Mouse (Mus musculus): Measurements from ENCODE around the gene Mvb12b. TPM values are rescaled to one million over a fixed set of nuclear protein-coding genes. Genes with fewer than 3 reads are reported as not detected.

Mvb12b gene
- 107 and 141 TPM in 2 replicates for total RNA-seq (2014; rRNA removed)
- 72.0 and 82.8 TPM in 2 replicates for polyA plus RNA-seq (2015; fragmentation: Nextera tagmentation; extraction: Ambion mirVana)

DNA sequence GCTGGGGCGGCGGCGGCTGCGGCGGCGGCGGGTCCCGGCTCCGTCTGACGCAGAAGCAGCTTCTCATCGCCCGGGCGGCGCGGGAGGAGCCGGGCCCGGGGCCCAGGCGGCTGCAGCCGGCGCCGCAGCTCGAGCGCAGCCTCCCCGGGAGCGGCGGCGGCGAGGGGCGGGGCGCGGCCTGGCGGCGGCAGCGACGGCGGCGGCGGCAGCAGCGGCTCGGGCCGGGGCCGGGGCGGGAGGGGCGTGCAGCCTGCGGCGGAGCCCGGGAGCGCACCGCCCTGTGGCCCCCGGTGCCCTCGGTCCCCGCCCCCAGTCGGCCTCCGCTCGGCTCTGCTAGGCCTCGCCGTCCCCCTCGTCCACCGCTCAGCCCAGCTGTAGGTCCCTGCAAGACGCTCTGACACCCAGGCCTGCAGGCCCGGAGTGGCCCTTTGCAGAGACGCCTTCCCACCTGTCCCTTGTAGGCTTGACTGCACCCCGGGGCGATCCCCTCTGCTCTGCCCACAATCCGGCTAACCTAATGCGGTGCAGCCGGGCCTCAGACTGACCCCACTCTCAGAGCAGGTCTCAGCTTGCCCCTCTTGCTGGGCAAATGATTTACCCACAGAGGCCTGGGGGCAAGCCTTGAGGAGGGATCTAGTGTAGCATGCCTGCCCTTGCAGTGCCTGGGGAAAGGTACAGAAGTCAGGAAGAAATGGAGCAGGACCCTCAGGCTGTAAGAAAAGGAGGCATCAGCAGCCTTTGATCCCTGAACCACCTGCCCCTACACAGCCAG is at the start of gene Mvb12b:
Gene Mvb12b, minus strand, starts transcription at position 619 of the 772 bp plus-strand sequence.
- under 1% methylated on average over 44 of the region's 67 CpGs for WGBS
- ATAC-seq = peak; percentile 74

DNA sequence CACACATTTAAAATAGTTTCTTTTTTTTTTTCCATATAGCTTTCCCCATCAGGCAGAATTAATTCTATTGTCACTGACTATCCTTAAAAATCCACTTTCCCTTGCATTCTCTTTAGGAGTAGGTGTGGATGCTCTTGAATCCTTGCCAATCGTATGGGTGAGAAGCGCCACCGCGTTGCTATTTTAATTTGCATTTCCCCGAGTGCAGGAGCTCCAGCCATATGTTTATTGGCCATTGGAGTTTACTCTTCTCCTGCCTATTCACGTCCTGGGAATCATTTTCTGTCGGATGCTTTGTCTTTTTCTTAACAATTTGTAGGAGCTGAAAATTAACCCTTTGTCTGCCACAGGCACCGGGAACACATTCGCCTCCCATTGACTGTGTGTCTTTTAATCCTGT is 48.0 kb upstream of the Mvb12b start:
- TF ChIP-seq CTCF (IDR thresholded peaks at IDR 0.05; ENCODE audit: low read depth) = no peak
- ATAC-seq = no peak
- 16% methylated on average over 9 of the region's 9 CpGs for WGBS
- Histone ChIP-seq H3K9me3 (ENCODE audit: low read length) (no peaks in the 10 kb centered on the region), H3K9ac (peak overlapping the region; percentile 18; the same call in 1 of the 2 replicates), H3K36me3 (ENCODE audit: insufficient read depth) (no peaks in the 10 kb centered on the region), H3K4me2 (ENCODE audit: low read depth) (peak overlapping the region; percentile 28), H3K4me3 (ENCODE audit: low read depth, low read length) (0 out of 2 replicates have a peak overlapping the region, but pooled peaks have one; percentile 9), H3K4me1 (ENCODE audit: insufficient read depth) (no peaks in the 10 kb centered on the region; the same call in 1 of the 2 replicates), H3K27me3 (ENCODE audit: insufficient read depth, low read length) (no peaks in the 10 kb centered on the region), H3K27ac (ENCODE audit: low read depth, low read length) (peak overlapping the region; percentile 30; the same call in 1 of the 2 replicates)
- DNase-seq = peak; percentile 59

More for the DNA sequence above, at the start of gene Mvb12b:
- Histone ChIP-seq H3K4me2 (ENCODE audit: low read depth) (peak within 1 kb of the TSS; percentile 95), H3K4me1 (ENCODE audit: insufficient read depth) (peaks cover 20% of the 10 kb centered on the region), H3K27me3 (ENCODE audit: insufficient read depth, low read length) (no peaks in the 10 kb centered on the region), H3K4me3 (ENCODE audit: low read depth, low read length) (peak within 1 kb of the TSS; percentile 71), H3K36me3 (ENCODE audit: insufficient read depth) (no peaks in the 10 kb centered on the region), H3K9ac (peak within 1 kb of the TSS; percentile 98), H3K9me3 (ENCODE audit: low read length) (no peaks in the 10 kb centered on the region), H3K27ac (ENCODE audit: low read depth, low read length) (peak within 1 kb of the TSS; percentile 98)
- TF ChIP-seq CTCF (IDR thresholded peaks at IDR 0.05; ENCODE audit: low read depth) = no peak
- DNase-seq = peak; percentile 68

DNA sequence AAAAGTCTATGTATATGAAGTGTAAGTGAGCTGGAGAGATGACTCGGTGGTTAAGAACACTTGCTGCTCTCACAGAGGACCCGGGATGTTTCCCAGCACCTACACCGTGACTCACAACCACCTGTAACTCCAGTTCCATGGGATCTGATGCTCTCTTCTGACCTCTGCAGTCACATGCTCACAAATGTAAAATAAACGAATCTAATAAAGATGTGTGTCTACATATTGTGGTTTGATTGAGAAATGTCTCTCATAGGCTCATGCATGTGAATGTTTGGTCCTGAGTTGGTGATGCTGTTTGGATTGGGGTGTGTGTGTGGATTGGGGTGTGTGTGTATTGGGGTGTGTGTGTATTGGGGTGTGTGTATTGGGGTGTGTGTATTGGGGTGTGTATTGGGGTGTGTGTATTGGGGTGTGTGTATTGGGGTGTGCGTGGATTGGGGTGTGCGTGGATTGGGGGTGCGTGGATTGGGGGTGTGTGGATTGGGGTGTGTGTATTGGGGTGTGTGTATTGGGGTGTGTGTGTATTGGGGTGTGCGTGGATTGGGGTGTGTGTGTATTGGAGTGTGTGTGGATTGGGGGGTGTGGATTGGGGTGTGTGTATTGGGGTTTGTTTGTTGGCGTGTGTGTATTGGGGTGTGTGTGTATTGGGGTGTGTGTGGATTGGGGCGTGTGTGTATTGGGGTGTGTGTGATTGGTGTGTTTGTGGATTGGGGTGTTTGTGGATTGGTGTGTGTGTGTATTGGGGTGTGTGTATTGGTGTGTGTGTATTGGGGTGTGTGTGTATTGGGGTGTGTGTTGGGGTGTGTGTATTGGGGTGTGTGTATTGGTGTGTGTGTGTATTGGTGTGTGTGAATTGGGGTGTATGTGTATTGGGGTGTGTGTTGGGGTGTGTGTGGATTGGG is 46.1 kb upstream of the Mvb12b start:
- 65% methylated on average over 10 of the region's 10 CpGs for WGBS
- Histone ChIP-seq H3K4me3 (ENCODE audit: low read depth, low read length) (no peak overlapping the region), H3K9ac (no peak overlapping the region), H3K27ac (ENCODE audit: low read depth, low read length) (no peak overlapping the region), H3K36me3 (ENCODE audit: insufficient read depth) (no peaks in the 10 kb centered on the region), H3K9me3 (ENCODE audit: low read length) (no peaks in the 10 kb centered on the region), H3K4me2 (ENCODE audit: low read depth) (no peak overlapping the region), H3K4me1 (ENCODE audit: insufficient read depth) (no peaks in the 10 kb centered on the region; the same call in 1 of the 2 replicates), H3K27me3 (ENCODE audit: insufficient read depth, low read length) (no peaks in the 10 kb centered on the region)
- no peak for DNase-seq
- no peak for ATAC-seq
- no peak for TF ChIP-seq CTCF (IDR thresholded peaks at IDR 0.05; ENCODE audit: low read depth)

DNA sequence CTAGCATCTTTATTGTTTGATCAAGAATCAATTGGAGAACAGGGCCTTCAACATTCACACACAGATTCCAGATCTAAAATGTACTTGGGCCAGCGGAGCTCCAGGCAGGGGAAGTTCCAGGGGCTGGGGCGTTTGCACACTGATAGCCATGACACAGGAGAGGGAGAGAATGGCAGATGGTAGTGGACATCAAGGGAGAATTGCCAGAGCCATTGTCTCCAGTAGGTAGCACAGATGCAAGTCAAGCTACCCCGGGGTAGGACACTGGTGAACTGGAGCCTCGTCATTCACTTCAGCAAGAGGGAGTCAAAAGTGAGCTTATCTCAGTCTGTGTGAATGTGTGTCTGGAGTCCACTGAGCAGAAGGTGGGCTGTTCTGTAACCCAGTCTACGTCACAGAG is 43.4 kb upstream of the Mvb12b start:
- no peak for ATAC-seq
- Histone ChIP-seq H3K4me3 (ENCODE audit: low read depth, low read length) (no peak overlapping the region), H3K27ac (ENCODE audit: low read depth, low read length) (no peak overlapping the region), H3K36me3 (ENCODE audit: insufficient read depth) (no peaks in the 10 kb centered on the region), H3K9ac (no peak overlapping the region), H3K4me2 (ENCODE audit: low read depth) (no peak overlapping the region), H3K4me1 (ENCODE audit: insufficient read depth) (no peaks in the 10 kb centered on the region; the same call in 1 of the 2 replicates), H3K9me3 (ENCODE audit: low read length) (no peaks in the 10 kb centered on the region), H3K27me3 (ENCODE audit: insufficient read depth, low read length) (no peaks in the 10 kb centered on the region)
- DNase-seq = no peak
- 79% methylated on average over 5 of the region's 5 CpGs for WGBS
- no peak for TF ChIP-seq CTCF (IDR thresholded peaks at IDR 0.05; ENCODE audit: low read depth)

DNA sequence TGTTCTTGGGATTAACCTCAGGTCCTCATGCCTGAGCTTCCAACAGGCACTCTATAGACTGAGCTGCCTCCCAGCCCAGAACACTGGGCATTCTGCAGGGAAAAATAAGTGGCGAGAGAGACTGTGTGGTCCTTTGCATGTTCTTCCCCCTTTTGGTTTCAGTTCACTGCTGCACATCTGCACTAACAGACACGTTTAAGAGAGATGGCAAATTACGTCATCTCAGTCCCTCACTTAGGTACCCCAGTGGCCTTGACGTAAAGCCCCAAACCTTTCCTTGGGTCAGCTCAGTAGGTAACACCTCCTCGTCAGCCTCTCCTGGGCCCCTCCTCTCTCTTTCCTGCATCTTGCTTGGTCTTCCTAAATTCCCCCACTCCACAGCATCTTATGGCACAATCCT is 37.5 kb upstream of the Mvb12b start:
- 72% methylated on average over 5 of the region's 5 CpGs for WGBS
- no peak overlapping the region for H3K27ac ChIP-seq (ENCODE audit: low read depth, low read length)
- TF ChIP-seq CTCF (IDR thresholded peaks at IDR 0.05; ENCODE audit: low read depth) = no peak
- H3K9ac ChIP-seq = no peak overlapping the region
- no peak overlapping the region for H3K4me2 ChIP-seq (ENCODE audit: low read depth)
- no peaks in the 10 kb centered on the region for H3K27me3 ChIP-seq (ENCODE audit: insufficient read depth, low read length)
- H3K36me3 ChIP-seq (ENCODE audit: insufficient read depth) = no peaks in the 10 kb centered on the region
- no peaks in the 10 kb centered on the region for H3K9me3 ChIP-seq (ENCODE audit: low read length)
- no peaks in the 10 kb centered on the region for H3K4me1 ChIP-seq (ENCODE audit: insufficient read depth)
- H3K4me3 ChIP-seq (ENCODE audit: low read depth, low read length) = no peak overlapping the region
- DNase-seq = no peak
- ATAC-seq = no peak

DNA sequence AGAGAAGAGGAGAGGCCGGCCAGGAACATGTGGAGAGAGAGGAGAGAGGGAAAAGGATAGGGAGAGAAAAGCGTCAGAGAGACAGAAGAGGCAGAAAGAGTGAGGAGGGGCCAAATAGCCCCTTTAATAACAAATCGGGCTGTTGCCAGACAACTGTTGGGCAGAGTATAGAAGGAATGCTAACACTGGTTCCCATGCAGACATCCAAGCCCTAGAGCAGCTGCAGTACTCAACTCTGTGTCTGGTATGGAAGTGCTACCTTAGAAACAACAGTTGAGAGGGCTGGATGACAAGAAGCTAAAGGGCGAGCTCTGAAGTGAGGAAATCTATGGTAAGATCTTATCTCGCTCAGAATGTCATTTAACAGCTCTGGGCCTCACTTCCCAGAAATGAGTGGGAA is 35.7 kb upstream of the Mvb12b start:
- 72% methylated on average over 5 of the region's 5 CpGs for WGBS
- ATAC-seq = no peak
- Histone ChIP-seq H3K4me3 (ENCODE audit: low read depth, low read length) (no peak overlapping the region), H3K9ac (no peak overlapping the region), H3K4me1 (ENCODE audit: insufficient read depth) (no peaks in the 10 kb centered on the region), H3K36me3 (ENCODE audit: insufficient read depth) (no peaks in the 10 kb centered on the region), H3K4me2 (ENCODE audit: low read depth) (no peak overlapping the region), H3K27me3 (ENCODE audit: insufficient read depth, low read length) (no peaks in the 10 kb centered on the region), H3K9me3 (ENCODE audit: low read length) (no peaks in the 10 kb centered on the region), H3K27ac (ENCODE audit: low read depth, low read length) (no peak overlapping the region)
- TF ChIP-seq CTCF (IDR thresholded peaks at IDR 0.05; ENCODE audit: low read depth) = no peak
- DNase-seq = no peak

All from forebrain, postnatal 0 days (tissue).